Mouse (Mus musculus) adipose tissue, adult 10 weeks (tissue): Measurements from ENCODE around the gene Six2. TPM values are rescaled to one million over a fixed set of nuclear protein-coding genes. Genes with fewer than 3 reads are reported as not detected.

Source experiments
- polyA plus RNA-seq: library from polyadenylated mRNA; stranded (reverse); fragments of 350-450 nt; fragmentation: Illumina TruSeq; extraction: RNeasy Lipid Tissue Mini Kit (QIAGEN cat#74804); gene quantifications from one replicate; pipeline ENCODE4 v1.2.3, GENCODE M21; 2014; ENCODE audit warnings: low read depth, low replicate concordance

Six2 gene
- polyA plus RNA-seq, result not detected

DNA sequence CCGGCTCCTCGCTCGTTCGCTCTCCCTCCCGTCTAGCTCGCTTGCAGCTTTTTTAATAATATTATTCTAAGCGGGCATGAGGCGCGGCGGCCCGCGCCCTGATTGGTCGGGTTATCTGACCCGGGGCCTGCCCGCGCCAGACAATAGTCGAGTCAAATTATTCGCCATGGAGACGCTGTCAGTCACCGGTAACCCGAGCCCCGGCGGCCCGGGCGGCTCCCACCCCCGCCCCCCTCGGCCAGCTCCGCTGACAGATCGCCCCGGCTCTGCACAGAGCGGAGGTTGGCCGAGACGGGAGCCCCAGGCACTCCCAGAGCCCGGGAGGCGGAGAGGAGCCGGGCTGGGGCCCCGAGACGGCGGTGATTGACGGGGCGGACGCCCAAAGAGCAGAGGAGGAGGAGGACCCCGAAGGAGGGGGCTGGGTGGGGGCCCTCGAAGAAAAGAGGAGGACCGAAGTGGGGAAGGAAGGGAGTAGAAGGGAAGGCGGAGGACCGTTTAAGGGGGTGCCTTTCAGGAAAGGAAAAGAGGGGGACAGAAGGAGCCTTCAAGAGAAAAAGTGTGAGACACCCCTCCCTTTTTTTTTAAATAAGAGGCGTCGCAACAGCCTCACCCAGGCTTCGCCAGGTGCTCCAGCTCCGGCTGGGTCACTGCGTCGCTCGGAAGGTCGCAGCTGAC, at the start of gene Six2:
TSS of gene Six2 (minus strand) at position 39 of the 675 bp plus-strand sequence.

Other genes with a start within 250 kb of the Six2 start
- not detected for gene Six3, start 74.7 kb downstream of the Six2 start, polyA plus RNA-seq